Comparison of ENCODE assay signal across 10 mouse cellular contexts in the genomic region with DNA sequence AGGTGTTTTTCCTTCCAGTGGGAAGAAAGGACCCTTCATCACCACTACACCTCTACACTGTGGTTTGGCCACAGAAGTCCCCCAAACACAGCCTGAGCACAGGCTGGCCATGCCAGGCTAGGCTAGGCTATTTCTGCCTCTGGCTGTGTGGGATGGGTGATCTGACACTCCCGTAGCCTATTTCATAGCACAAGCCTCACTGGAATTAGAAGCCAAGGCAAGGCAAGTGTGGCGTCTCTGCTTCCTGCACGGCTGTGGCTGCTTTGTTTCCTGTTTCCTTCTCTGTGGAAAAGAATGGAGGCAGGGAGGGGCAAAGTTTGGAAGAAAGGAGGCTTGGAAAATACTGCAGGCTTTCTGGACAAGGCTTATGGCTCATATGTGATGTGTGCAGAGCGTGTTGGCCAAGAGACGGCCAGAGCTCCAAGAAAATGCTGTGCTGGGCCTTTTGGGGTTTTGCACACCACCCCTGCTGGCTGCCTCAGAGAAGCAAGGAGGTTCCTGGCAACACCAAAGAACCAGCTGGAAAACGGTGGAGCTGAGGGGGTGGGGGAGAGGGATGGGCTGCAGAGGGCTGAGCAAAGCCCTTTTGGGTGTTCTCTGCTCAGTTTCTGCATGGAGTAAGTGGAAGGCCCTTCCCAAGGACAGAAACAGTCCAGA. TPM values are rescaled to one million over a fixed set of nuclear protein-coding genes. Genes with fewer than 3 reads are reported as not detected.
DNase-seq lines count a peak whose midpoint lies in the region; ATAC-seq and TF ChIP-seq lines count a peak whose summit lies in the region.
"Had no signal": no experiment of that assay in that cellular context is flagged by ENCODE, and none has a peak within 500 bp of the region (broad histone marks: within the 10 kb centered on the region; RNA-seq: fewer than 3 reads in every experiment).

No protein-coding gene starts in this region.

- intact Hi-C loops in heart, postnatal 10 days (cut with DNase I) = no loop called here

- no peak overlapping the region for H3K9ac ChIP-seq in forebrain, postnatal 0 days
- no peak overlapping the region for H3K9ac ChIP-seq in forebrain, embryonic 12.5 days
- H3K9ac ChIP-seq in limb, embryonic 15.5 days = no peak overlapping the region
- H3K9ac ChIP-seq in forebrain, embryonic 13.5 days = no peak overlapping the region
- no peak overlapping the region for H3K9ac ChIP-seq in midbrain, embryonic 14.5 days (replicated peaks; ENCODE audit: low read length)

- H3K9me3 ChIP-seq in forebrain, postnatal 0 days (ENCODE audit: low read length) = no peaks in the 10 kb centered on the region
- no peaks in the 10 kb centered on the region for H3K9me3 ChIP-seq in forebrain, embryonic 12.5 days
- H3K9me3 ChIP-seq in limb, embryonic 15.5 days = no peaks in the 10 kb centered on the region
- no peaks in the 10 kb centered on the region for H3K9me3 ChIP-seq in forebrain, embryonic 13.5 days (replicated peaks)
- H3K9me3 ChIP-seq in midbrain, embryonic 14.5 days (ENCODE audit: control insufficient read depth, low read length) = no peaks in the 10 kb centered on the region

- H3K27me3 ChIP-seq in forebrain, postnatal 0 days (ENCODE audit: insufficient read depth, low read length) = no peaks in the 10 kb centered on the region
- peaks cover 3% of the 10 kb centered on the region; the same call in 1 of the 2 replicates for H3K27me3 ChIP-seq in forebrain, embryonic 12.5 days
- no peaks in the 10 kb centered on the region for H3K27me3 ChIP-seq in limb, embryonic 15.5 days
- no peaks in the 10 kb centered on the region for H3K27me3 ChIP-seq in forebrain, embryonic 13.5 days
- H3K27me3 ChIP-seq in midbrain, embryonic 14.5 days (ENCODE audit: control insufficient read depth, insufficient read depth, low read length) = no peaks in the 10 kb centered on the region

- H3K27ac ChIP-seq in forebrain, postnatal 0 days (ENCODE audit: low read depth, low read length) = no peak overlapping the region
- no peak overlapping the region for H3K27ac ChIP-seq in forebrain, embryonic 12.5 days
- 0 out of 2 replicates have a peak overlapping the region, but pooled peaks have one; percentile 9 for H3K27ac ChIP-seq in brown adipose tissue, adult 24 weeks (replicated peaks; ENCODE audit: low read depth, low read length)
- peak overlapping the region; percentile 83 for H3K27ac ChIP-seq in limb, embryonic 15.5 days
- no peak overlapping the region for H3K27ac ChIP-seq in forebrain, embryonic 13.5 days
- H3K27ac ChIP-seq in midbrain, embryonic 14.5 days (replicated peaks; ENCODE audit: low read depth, low read length) = no peak overlapping the region

- H3K4me3 ChIP-seq in forebrain, postnatal 0 days (ENCODE audit: low read depth, low read length) = no peak overlapping the region
- no peak overlapping the region for H3K4me3 ChIP-seq in forebrain, embryonic 12.5 days (replicated peaks)
- no peak overlapping the region for H3K4me3 ChIP-seq in brown adipose tissue, adult 24 weeks (ENCODE audit: insufficient read depth, low read depth, low read length)
- H3K4me3 ChIP-seq in limb, embryonic 15.5 days = no peak overlapping the region
- no peak overlapping the region for H3K4me3 ChIP-seq in forebrain, embryonic 13.5 days
- no peak overlapping the region for H3K4me3 ChIP-seq in midbrain, embryonic 14.5 days (replicated peaks; ENCODE audit: low read depth, low read length)

- H3K4me1 ChIP-seq in forebrain, postnatal 0 days (ENCODE audit: insufficient read depth) = no peaks in the 10 kb centered on the region
- peaks cover 10% of the 10 kb centered on the region for H3K4me1 ChIP-seq in forebrain, embryonic 12.5 days
- peaks cover 2% of the 10 kb centered on the region; the same call in 1 of the 2 replicates for H3K4me1 ChIP-seq in brown adipose tissue, adult 24 weeks (ENCODE audit: control insufficient read depth, insufficient read depth, insufficient read length, low read length)
- peaks cover 39% of the 10 kb centered on the region for H3K4me1 ChIP-seq in limb, embryonic 15.5 days
- H3K4me1 ChIP-seq in forebrain, embryonic 13.5 days = peaks cover 8% of the 10 kb centered on the region
- H3K4me1 ChIP-seq in midbrain, embryonic 14.5 days (ENCODE audit: control insufficient read depth, insufficient read depth, low read length) = peaks cover 5% of the 10 kb centered on the region; the same call in 1 of the 2 replicates

- H3K36me3 ChIP-seq in forebrain, postnatal 0 days (ENCODE audit: insufficient read depth) = no peaks in the 10 kb centered on the region
- H3K36me3 ChIP-seq in forebrain, embryonic 12.5 days (replicated peaks) = no peaks in the 10 kb centered on the region
- H3K36me3 ChIP-seq in limb, embryonic 15.5 days = no peaks in the 10 kb centered on the region
- H3K36me3 ChIP-seq in forebrain, embryonic 13.5 days (ENCODE audit: poor library complexity, severe bottlenecking) = no peaks in the 10 kb centered on the region
- H3K36me3 ChIP-seq in midbrain, embryonic 14.5 days (ENCODE audit: control insufficient read depth, insufficient read depth, low read length) = no peaks in the 10 kb centered on the region

- DNase-seq in forebrain, postnatal 0 days = peak; percentile 12
- DNase-seq in heart, postnatal 10 days = peak; percentile 73 to 78
- DNase-seq in spleen, adult 12 weeks (ENCODE audit: low spot score) = no peak
- DNase-seq in midbrain, embryonic 14.5 days = no peak

- peak; percentile 25; the same call in 1 of the 2 replicates for ATAC-seq in forebrain, postnatal 0 days
- no peak for ATAC-seq in forebrain, embryonic 12.5 days (ENCODE audit: low FRiP score)
- ATAC-seq in limb, embryonic 15.5 days (ENCODE audit: insufficient number of reproducible peaks, low FRiP score, low TSS enrichment, low read depth) = no peak; the same call in 1 of the 2 replicates
- no peak for ATAC-seq in forebrain, embryonic 13.5 days
- ATAC-seq in midbrain, embryonic 14.5 days (ENCODE audit: low FRiP score, low TSS enrichment) = no peak

- no peak for TF ChIP-seq CTCF in forebrain, postnatal 0 days (IDR thresholded peaks at IDR 0.05; ENCODE audit: low read depth)

- 39% methylated on average over 6 of the region's 6 CpGs for WGBS in forebrain, postnatal 0 days
- WGBS in forebrain, embryonic 12.5 days = 56% methylated on average over 6 of the region's 6 CpGs
- WGBS in limb, embryonic 15.5 days = 33% methylated on average over 6 of the region's 6 CpGs
- WGBS in forebrain, embryonic 13.5 days = 56% methylated on average over 6 of the region's 6 CpGs
- WGBS in midbrain, embryonic 14.5 days = 61% methylated on average over 6 of the region's 6 CpGs

- H3K4me2 ChIP-seq in forebrain, postnatal 0 days (ENCODE audit: low read depth) = no peak overlapping the region
- H3K4me2 ChIP-seq in forebrain, embryonic 12.5 days = no peak overlapping the region
- H3K4me2 ChIP-seq in limb, embryonic 15.5 days = no peak overlapping the region
- no peak overlapping the region for H3K4me2 ChIP-seq in forebrain, embryonic 13.5 days
- H3K4me2 ChIP-seq in midbrain, embryonic 14.5 days (ENCODE audit: low read length) = no peak overlapping the region

RNA-seq across cellular contexts. Expression of a gene that starts 5.6 kb away (rescaled TPM):
- not detected in 2 replicates for total RNA-seq in forebrain, postnatal 0 days (2014; rRNA removed)
- polyA plus RNA-seq in forebrain, postnatal 0 days (2015; fragmentation: Nextera tagmentation; extraction: Ambion mirVana) = not detected in 2 replicates
- polyA plus RNA-seq in forebrain, embryonic 12.5 days (2016; fragmentation: Nextera tagmentation; extraction: Ambion mirVana) = not detected in 2 replicates
- not detected in 2 replicates for polyA plus RNA-seq in brown adipose tissue, adult 24 weeks (2012; ENCODE audit: insufficient read depth, insufficient read length, missing spikeins)
- total RNA-seq in heart, postnatal 10 days (2021) = not detected
- polyA plus RNA-seq in limb, embryonic 15.5 days (2015; fragmentation: Nextera tagmentation; extraction: Ambion mirVana) = not detected in 2 replicates
- polyA plus RNA-seq in forebrain, embryonic 13.5 days (2015; fragmentation: Nextera tagmentation; extraction: Ambion mirVana) = not detected in 2 replicates
- polyA plus RNA-seq in midbrain, embryonic 14.5 days (2014; fragmentation: Nextera tagmentation; extraction: Ambion mirVana) = not detected in 2 replicates
- polyA plus RNA-seq: large intestine, adult 2 months; neural tube, embryonic 14.5 days had no signal

RNA-seq across cellular contexts. Expression of a gene that starts 28.4 kb away (rescaled TPM):
- total RNA-seq in forebrain, postnatal 0 days (2014; rRNA removed) = 7.0 and 8.9 TPM in 2 replicates
- 8.2 and 8.5 TPM in 2 replicates for polyA plus RNA-seq in forebrain, postnatal 0 days (2015; fragmentation: Nextera tagmentation; extraction: Ambion mirVana)
- polyA plus RNA-seq in forebrain, embryonic 12.5 days (2016; fragmentation: Nextera tagmentation; extraction: Ambion mirVana) = 3.6 and 3.7 TPM in 2 replicates
- 2.4 and 3.0 TPM in 2 replicates for polyA plus RNA-seq in brown adipose tissue, adult 24 weeks (2012; ENCODE audit: insufficient read depth, insufficient read length, missing spikeins)
- total RNA-seq in heart, postnatal 10 days (2021) = 10 to 100 TPM; 19.5 to 24.2 TPM
- 26.3 and 31.6 TPM in 2 replicates for polyA plus RNA-seq in limb, embryonic 15.5 days (2015; fragmentation: Nextera tagmentation; extraction: Ambion mirVana)
- 3.7 and 4.2 TPM in 2 replicates for polyA plus RNA-seq in forebrain, embryonic 13.5 days (2015; fragmentation: Nextera tagmentation; extraction: Ambion mirVana)
- 2.2 and 7.7 TPM in 2 replicates for polyA plus RNA-seq in midbrain, embryonic 14.5 days (2014; fragmentation: Nextera tagmentation; extraction: Ambion mirVana)

RNA-seq across cellular contexts. Expression of a gene that starts 42.4 kb away (rescaled TPM):
- 0.31 TPM in 1 of 2 replicates, not detected in the other for total RNA-seq in forebrain, postnatal 0 days (2014; rRNA removed)
- 0.13 and 0.28 TPM in 2 replicates for polyA plus RNA-seq in forebrain, postnatal 0 days (2015; fragmentation: Nextera tagmentation; extraction: Ambion mirVana)
- 0.20 TPM in 1 of 2 replicates, not detected in the other for polyA plus RNA-seq in forebrain, embryonic 12.5 days (2016; fragmentation: Nextera tagmentation; extraction: Ambion mirVana)
- 1.1 TPM in 1 of 2 replicates, not detected in the other for polyA plus RNA-seq in brown adipose tissue, adult 24 weeks (2012; ENCODE audit: insufficient read depth, insufficient read length, missing spikeins)
- total RNA-seq in heart, postnatal 10 days (2021) = under 1 TPM; 0.50 to 0.99 TPM
- 0.93 and 1.4 TPM in 2 replicates for polyA plus RNA-seq in limb, embryonic 15.5 days (2015; fragmentation: Nextera tagmentation; extraction: Ambion mirVana)
- 0.36 and 0.71 TPM in 2 replicates for polyA plus RNA-seq in forebrain, embryonic 13.5 days (2015; fragmentation: Nextera tagmentation; extraction: Ambion mirVana)
- polyA plus RNA-seq in midbrain, embryonic 14.5 days (2014; fragmentation: Nextera tagmentation; extraction: Ambion mirVana) = 0.33 TPM in 1 of 2 replicates, not detected in the other

Comparison
In these comparisons a context has a peak if more than half of its experiments do, and no peak if none do; other contexts are left out.
1. DNase-seq: peak in forebrain, postnatal 0 days (single experiment) and heart, postnatal 10 days (2 of 2); none in spleen, adult 12 weeks (single experiment) and midbrain, embryonic 14.5 days (single experiment).
2. H3K27ac ChIP-seq: peak in brown adipose tissue, adult 24 weeks (single experiment) and limb, embryonic 15.5 days (single experiment); none in forebrain, postnatal 0 days (single experiment), forebrain, embryonic 12.5 days (single experiment), forebrain, embryonic 13.5 days (single experiment) and midbrain, embryonic 14.5 days (single experiment).